Mouse (Mus musculus): ENCODE data around the gene Tmem246. TPM values are rescaled to one million over a fixed set of nuclear protein-coding genes. Genes with fewer than 3 reads are reported as not detected.

The Tmem246 gene
- polyA plus RNA-seq, 1 experiment from 2014 or later, result 32.8 TPM

DNA sequence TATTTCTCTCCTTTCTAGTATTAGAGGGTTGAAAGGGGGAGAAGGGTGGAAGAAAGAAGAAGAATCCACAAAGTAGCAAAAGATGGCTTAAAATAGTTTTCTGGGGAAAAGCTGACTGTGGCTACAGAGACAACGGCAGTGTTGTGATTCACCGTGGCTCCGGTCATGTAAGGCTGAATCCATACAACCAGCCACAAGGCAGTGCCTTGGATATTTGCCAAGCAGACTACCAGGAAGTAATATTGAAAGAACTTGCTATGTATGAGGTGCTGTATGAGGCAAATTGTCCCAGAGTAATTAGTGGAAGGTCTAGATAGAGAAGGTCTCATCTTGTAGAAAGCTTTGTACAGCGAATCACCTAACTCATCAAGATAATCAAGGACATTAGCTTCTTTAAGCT lies 25.5 kb downstream of the Tmem246 start:
- Histone ChIP-seq H3K27me3 (no peaks in the 10 kb centered on the region), H3K36me3 (no peaks in the 10 kb centered on the region), H3K4me1 (no peaks in the 10 kb centered on the region), H3K27ac (no peak overlapping the region), H3K4me3 (no peak overlapping the region), H3K9ac (no peak overlapping the region), H3K4me2 (no peak overlapping the region), H3K9me3 (no peaks in the 10 kb centered on the region)
- 84% methylated on average over 4 of the region's 4 CpGs for WGBS
- no peak for ATAC-seq (ENCODE audit: insufficient number of reproducible peaks, insufficient read depth, low FRiP score, low TSS enrichment, low read depth)

DNA sequence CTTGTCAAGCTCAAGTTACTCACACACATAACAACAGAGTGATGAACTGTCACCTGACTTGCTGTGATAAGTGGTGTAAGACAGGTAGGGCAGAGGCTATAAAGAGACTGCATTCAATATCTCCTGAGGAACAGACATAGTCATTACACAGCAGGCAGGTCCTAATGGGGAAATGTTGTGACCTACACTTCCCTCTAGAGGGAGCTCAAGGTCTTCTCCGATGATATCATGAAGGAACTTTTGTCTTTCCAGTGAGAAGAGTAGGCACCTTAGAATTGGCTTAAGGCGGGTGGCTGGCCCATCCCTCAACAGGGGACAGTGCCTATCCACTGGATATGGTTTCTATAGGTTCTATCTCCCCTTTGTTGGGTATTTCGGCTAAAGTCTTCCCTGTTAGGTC lies 30.1 kb downstream of the Tmem246 start:
- H3K9ac ChIP-seq, result no peak overlapping the region
- H3K4me2 ChIP-seq, result no peak overlapping the region
- no peaks in the 10 kb centered on the region for H3K9me3 ChIP-seq
- ATAC-seq (ENCODE audit: insufficient number of reproducible peaks, insufficient read depth, low FRiP score, low TSS enrichment, low read depth), result no peak
- no peaks in the 10 kb centered on the region for H3K36me3 ChIP-seq
- H3K27me3 ChIP-seq, result no peaks in the 10 kb centered on the region
- WGBS, result 17% methylated on average over 3 of the region's 3 CpGs
- no peaks in the 10 kb centered on the region for H3K4me1 ChIP-seq
- H3K4me3 ChIP-seq, result no peak overlapping the region
- H3K27ac ChIP-seq, result no peak overlapping the region

DNA sequence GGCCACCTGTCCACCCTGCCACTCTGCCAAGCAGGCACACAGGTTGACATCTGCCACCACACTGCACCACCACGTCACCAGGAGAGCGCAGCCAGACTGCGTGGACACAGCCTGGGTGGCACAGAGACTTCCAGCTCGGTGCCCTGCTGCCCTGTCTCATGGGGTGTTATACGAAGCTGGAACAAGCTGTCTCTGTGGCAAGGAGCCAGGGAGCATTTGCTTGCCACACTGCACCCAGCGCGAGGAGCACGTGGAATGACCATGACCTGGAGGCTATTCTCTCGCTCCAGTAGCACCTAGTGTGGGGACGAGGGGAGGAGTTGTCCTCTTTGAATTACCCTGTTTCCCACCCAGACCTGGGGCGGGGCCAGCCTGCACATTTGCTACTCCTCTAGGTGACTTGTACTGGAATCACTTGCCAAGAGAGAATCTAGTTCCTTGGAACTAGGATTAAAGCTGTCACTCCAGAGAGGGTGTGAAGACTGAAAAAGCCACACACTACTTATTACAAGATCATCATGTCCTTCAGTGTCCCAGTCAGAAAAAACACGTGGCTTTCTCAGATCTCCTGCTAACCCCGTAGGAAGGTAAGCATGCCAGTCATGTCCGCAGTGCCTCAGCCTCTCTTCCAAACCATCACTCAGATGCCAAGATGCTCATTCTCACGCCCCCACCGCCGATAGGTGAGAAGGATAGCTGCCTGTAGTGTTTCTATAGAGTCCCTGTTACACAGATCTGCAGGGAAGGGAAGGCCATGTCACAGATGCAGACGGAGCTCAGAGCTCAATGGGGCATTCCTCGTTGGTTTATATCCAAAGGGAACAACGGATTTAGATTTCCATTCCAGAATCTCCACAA lies 37.5 kb downstream of the Tmem246 start:
- Histone ChIP-seq H3K4me3 (no peak overlapping the region), H3K9me3 (no peaks in the 10 kb centered on the region), H3K36me3 (no peaks in the 10 kb centered on the region), H3K4me1 (no peaks in the 10 kb centered on the region), H3K27ac (no peak overlapping the region), H3K27me3 (no peaks in the 10 kb centered on the region), H3K9ac (no peak overlapping the region), H3K4me2 (no peak overlapping the region)
- ATAC-seq (ENCODE audit: insufficient number of reproducible peaks, insufficient read depth, low FRiP score, low TSS enrichment, low read depth), result no peak
- WGBS, result 77% methylated on average over 20 of the region's 20 CpGs

GRCm38 (mm10) chr4:49558181-49558580 lies 39.5 kb downstream of the Tmem246 start:
- Histone ChIP-seq H3K4me3 (no peak overlapping the region), H3K27ac (no peak overlapping the region), H3K9ac (no peak overlapping the region), H3K4me2 (no peak overlapping the region), H3K4me1 (no peaks in the 10 kb centered on the region), H3K36me3 (no peaks in the 10 kb centered on the region), H3K9me3 (no peaks in the 10 kb centered on the region), H3K27me3 (no peaks in the 10 kb centered on the region)
- ATAC-seq (ENCODE audit: insufficient number of reproducible peaks, insufficient read depth, low FRiP score, low TSS enrichment, low read depth), result no peak
- WGBS, result 77% methylated on average over 2 of the region's 2 CpGs

GRCm38 (mm10) chr4:49557375-49557774 lies 40.3 kb downstream of the Tmem246 start:
- H3K27me3 ChIP-seq, result no peaks in the 10 kb centered on the region
- no peak overlapping the region for H3K4me3 ChIP-seq
- H3K4me1 ChIP-seq, result no peaks in the 10 kb centered on the region
- no peaks in the 10 kb centered on the region for H3K36me3 ChIP-seq
- ATAC-seq (ENCODE audit: insufficient number of reproducible peaks, insufficient read depth, low FRiP score, low TSS enrichment, low read depth), result no peak
- no peak overlapping the region for H3K27ac ChIP-seq
- no peak overlapping the region for H3K4me2 ChIP-seq
- H3K9me3 ChIP-seq, result no peaks in the 10 kb centered on the region
- WGBS, result 100% methylated on average over 7 of the region's 7 CpGs
- H3K9ac ChIP-seq, result no peak overlapping the region

DNA sequence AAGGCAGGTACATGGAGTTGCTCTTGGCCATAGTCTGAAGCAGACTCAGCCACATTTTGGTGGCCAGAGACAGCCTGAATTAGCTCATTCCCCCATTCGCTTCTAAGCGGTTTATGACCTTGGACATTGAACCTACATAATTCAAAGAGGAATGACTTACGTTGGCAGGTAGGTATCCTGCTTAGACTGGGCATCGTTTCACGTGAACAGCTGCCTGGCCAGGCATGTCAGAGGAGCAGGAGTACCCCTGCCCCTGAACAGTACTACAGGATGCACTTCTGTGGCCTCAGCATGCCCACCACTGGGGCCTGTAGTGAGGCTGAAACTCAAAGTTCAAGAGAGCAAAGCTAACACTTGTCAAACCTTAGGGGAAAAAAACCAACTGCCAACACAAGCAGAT lies 44.3 kb downstream of the Tmem246 start:
- H3K4me3 ChIP-seq, result no peak overlapping the region
- no peak overlapping the region for H3K9ac ChIP-seq
- no peaks in the 10 kb centered on the region for H3K27me3 ChIP-seq
- H3K4me1 ChIP-seq, result no peaks in the 10 kb centered on the region
- no peak for ATAC-seq (ENCODE audit: insufficient number of reproducible peaks, insufficient read depth, low FRiP score, low TSS enrichment, low read depth)
- WGBS, result 85% methylated on average over 5 of the region's 5 CpGs
- H3K4me2 ChIP-seq, result no peak overlapping the region
- no peaks in the 10 kb centered on the region for H3K36me3 ChIP-seq
- H3K9me3 ChIP-seq, result no peaks in the 10 kb centered on the region
- no peak overlapping the region for H3K27ac ChIP-seq

DNA sequence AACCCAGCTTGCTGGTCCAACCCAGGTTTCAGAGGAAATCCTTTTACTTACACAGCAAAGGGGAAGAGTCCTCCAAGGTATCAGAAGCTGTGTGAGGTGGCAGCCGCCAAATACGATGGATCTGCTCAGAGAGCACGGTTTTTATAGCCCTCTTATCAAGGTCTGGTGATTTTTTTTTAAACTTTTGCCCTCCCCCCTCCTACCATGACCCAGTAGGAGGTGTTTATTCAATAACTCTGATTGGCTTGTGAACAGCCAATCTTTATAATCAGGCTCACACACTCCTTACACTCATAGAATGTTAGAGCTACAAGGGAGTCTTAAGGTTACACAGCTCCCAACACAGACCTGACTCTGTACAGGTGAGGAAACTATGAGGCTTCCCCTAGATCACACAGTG lies 48.3 kb downstream of the Tmem246 start, which contains the start of gene Aldob:
TSS of gene Aldob (minus strand) at position 164 of the 400 bp plus-strand sequence.
- Histone ChIP-seq H3K36me3 (no peaks in the 10 kb centered on the region), H3K9me3 (no peaks in the 10 kb centered on the region), H3K4me1 (no peaks in the 10 kb centered on the region)

DNA sequence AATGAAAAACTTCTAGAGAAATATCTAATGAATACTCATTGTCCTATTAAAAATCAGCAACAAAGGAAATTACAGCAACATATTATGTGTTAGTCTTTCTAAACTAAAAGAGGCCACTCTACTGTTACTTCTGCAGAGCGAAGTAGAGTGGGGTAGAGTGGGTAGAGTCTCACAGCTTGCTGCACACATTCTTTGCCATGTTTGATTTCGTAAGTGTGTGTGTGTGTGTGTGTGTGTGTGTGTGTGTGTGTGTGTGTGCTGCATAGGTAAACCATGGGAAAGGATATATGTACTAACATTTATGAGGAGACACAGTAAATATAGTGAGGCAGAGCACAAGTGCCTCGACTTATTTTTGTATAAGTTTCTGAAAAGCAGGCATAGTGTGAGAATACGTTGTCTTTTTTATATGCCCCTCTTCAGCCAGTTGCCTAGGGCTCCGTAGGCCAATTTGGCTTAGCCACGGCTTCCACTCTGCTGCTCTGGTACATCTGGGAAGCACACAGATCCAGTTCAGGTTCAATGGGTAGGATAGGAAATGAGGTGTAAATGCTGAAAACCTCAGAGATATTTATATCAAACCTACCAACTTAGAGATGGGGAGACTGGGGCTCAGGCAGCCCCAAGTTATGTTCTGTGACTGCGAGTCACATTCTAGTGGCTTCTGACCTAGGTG lies 50.0 kb downstream of the Tmem246 start:
- H3K36me3 ChIP-seq, result no peaks in the 10 kb centered on the region
- H3K4me3 ChIP-seq, result no peak overlapping the region
- no peak overlapping the region for H3K4me2 ChIP-seq
- H3K27me3 ChIP-seq, result no peaks in the 10 kb centered on the region
- H3K9ac ChIP-seq, result no peak overlapping the region
- no peaks in the 10 kb centered on the region for H3K9me3 ChIP-seq
- 84% methylated on average over 7 of the region's 7 CpGs for WGBS
- no peak for ATAC-seq (ENCODE audit: insufficient number of reproducible peaks, insufficient read depth, low FRiP score, low TSS enrichment, low read depth)
- no peak overlapping the region for H3K27ac ChIP-seq
- no peaks in the 10 kb centered on the region for H3K4me1 ChIP-seq

More for the DNA sequence above, 48.3 kb downstream of the Tmem246 start, which contains the start of gene Aldob:
- Histone ChIP-seq H3K27ac (no peak within 1 kb of the TSS), H3K27me3 (no peaks in the 10 kb centered on the region), H3K4me2 (no peak within 1 kb of the TSS), H3K4me3 (no peak within 1 kb of the TSS), H3K9ac (no peak within 1 kb of the TSS)
- WGBS, result 57% methylated on average over 3 of the region's 3 CpGs
- no peak for ATAC-seq (ENCODE audit: insufficient number of reproducible peaks, insufficient read depth, low FRiP score, low TSS enrichment, low read depth)

- Histone ChIP-seq H3K27me3 (no peaks in the 10 kb centered on the region), H3K4me3 (no peak overlapping the region), H3K9me3 (no peaks in the 10 kb centered on the region), H3K4me2 (no peak overlapping the region), H3K4me1 (no peaks in the 10 kb centered on the region), H3K27ac (no peak overlapping the region), H3K36me3 (no peaks in the 10 kb centered on the region), H3K9ac (no peak overlapping the region)
- no peak for ATAC-seq (ENCODE audit: insufficient number of reproducible peaks, insufficient read depth, low FRiP score, low TSS enrichment, low read depth)
- 75% methylated on average over 6 of the region's 6 CpGs for WGBS
These were observed 50.7 kb downstream of the Tmem246 start for GRCm38 (mm10) chr4:49546873-49547543.

- no peaks in the 10 kb centered on the region for H3K4me1 ChIP-seq
These were observed 51.6 kb downstream of the Tmem246 start for GRCm38 (mm10) chr4:49546026-49546425.

DNA sequence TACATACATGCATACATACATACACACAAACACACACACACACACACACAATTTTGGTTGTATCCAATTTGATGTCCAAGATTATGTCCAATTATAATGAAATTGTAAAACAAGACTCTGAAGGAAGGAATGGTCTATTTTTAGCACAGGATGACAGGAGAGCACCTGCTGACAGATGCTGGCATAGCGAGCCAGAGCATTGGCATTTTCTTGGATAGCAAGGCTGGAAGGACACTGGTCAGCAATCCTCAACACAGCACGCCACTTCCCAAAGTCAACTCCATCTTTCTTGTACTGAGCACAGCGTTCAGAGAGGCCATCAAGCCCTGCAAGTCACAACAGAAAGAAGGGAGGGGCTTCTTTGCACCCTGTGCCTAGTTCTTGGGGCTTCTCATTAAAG lies 56.7 kb downstream of the Tmem246 start:
- Histone ChIP-seq H3K36me3 (no peaks in the 10 kb centered on the region), H3K4me2 (no peak overlapping the region), H3K9ac (no peak overlapping the region), H3K9me3 (no peaks in the 10 kb centered on the region), H3K4me1 (no peaks in the 10 kb centered on the region), H3K27ac (no peak overlapping the region), H3K27me3 (no peaks in the 10 kb centered on the region), H3K4me3 (no peak overlapping the region)
- WGBS, result 83% methylated on average over 3 of the region's 3 CpGs
- ATAC-seq (ENCODE audit: insufficient number of reproducible peaks, insufficient read depth, low FRiP score, low TSS enrichment, low read depth), result no peak

More at GRCm38 (mm10) chr4:49546026-49546425, 51.6 kb downstream of the Tmem246 start:
- H3K36me3 ChIP-seq, result no peaks in the 10 kb centered on the region
- H3K4me2 ChIP-seq, result no peak overlapping the region
- no peak overlapping the region for H3K4me3 ChIP-seq
- no peak for ATAC-seq (ENCODE audit: insufficient number of reproducible peaks, insufficient read depth, low FRiP score, low TSS enrichment, low read depth)
- no peak overlapping the region for H3K9ac ChIP-seq
- H3K9me3 ChIP-seq, result no peaks in the 10 kb centered on the region
- H3K27ac ChIP-seq, result no peak overlapping the region
- 79% methylated on average over 2 of the region's 2 CpGs for WGBS
- H3K27me3 ChIP-seq, result no peaks in the 10 kb centered on the region
